In the genomic region with DNA sequence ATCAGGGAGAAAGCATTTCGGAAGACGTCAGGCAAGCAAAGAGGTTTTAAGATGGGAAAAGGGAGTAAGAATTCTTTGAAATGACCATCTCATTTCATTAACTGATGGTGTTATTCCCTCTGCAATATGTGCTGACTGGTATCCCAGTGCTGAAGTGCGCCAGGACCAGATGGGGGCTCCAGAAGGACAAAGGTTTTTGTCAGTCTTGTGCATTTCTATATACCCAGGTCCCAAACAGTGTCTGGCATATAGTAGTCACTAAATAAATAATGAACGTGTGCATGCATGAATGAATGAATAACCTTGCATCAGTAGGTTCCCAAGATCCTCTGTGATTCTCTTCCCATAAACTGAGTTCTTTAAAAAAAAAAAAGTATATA, we compare ENCODE assay signal across 29 mouse cellular contexts.
DNase-seq lines count a peak whose midpoint lies in the region; ATAC-seq and TF ChIP-seq lines count a peak whose summit lies in the region.
"Had no signal": no experiment of that assay in that cellular context is flagged by ENCODE, and none has a peak within 500 bp of the region (broad histone marks: within the 10 kb centered on the region; RNA-seq: fewer than 3 reads in every experiment).

No protein-coding gene starts in this region.

- H3K9ac ChIP-seq in hindbrain, postnatal 0 days (replicated peaks; ENCODE audit: low read length), result no peak overlapping the region
- no peak overlapping the region for H3K9ac ChIP-seq in hindbrain, embryonic 11.5 days (ENCODE audit: low read depth, low read length)
- H3K9ac ChIP-seq: forebrain, embryonic 13.5 days; hindbrain, embryonic 13.5 days; liver, embryonic 12.5 days; liver, postnatal 0 days; midbrain, embryonic 12.5 days had no signal

- no peak overlapping the region for H3K4me2 ChIP-seq in hindbrain, postnatal 0 days (ENCODE audit: low read depth, low read length)
- no peak overlapping the region for H3K4me2 ChIP-seq in hindbrain, embryonic 11.5 days (replicated peaks; ENCODE audit: low read depth, low read length)
- H3K4me2 ChIP-seq: forebrain, embryonic 13.5 days; heart, embryonic 11.5 days; hindbrain, embryonic 13.5 days; liver, embryonic 12.5 days; midbrain, embryonic 12.5 days had no signal

- no peak overlapping the region for H3K4me3 ChIP-seq in hindbrain, postnatal 0 days (ENCODE audit: low read length)
- H3K4me3 ChIP-seq in hindbrain, embryonic 11.5 days (ENCODE audit: low read depth, low read length), result no peak overlapping the region
- H3K4me3 ChIP-seq: forebrain, embryonic 13.5 days; hindbrain, embryonic 13.5 days; layer of hippocampus, adult 2 months; left cerebral cortex, adult 2 months; liver, embryonic 12.5 days; megakaryocyte, embryonic 14.5 days; midbrain, embryonic 12.5 days had no signal

- H3K9me3 ChIP-seq in hindbrain, postnatal 0 days (ENCODE audit: low read length), result no peaks in the 10 kb centered on the region
- H3K9me3 ChIP-seq in hindbrain, embryonic 11.5 days (ENCODE audit: control insufficient read depth, low read length), result no peaks in the 10 kb centered on the region
- H3K9me3 ChIP-seq: hindbrain, embryonic 13.5 days; midbrain, embryonic 12.5 days had no signal

- DNase-seq in hindbrain, postnatal 0 days (ENCODE audit: low spot score), result no peak
- DNase-seq in hindbrain, embryonic 11.5 days (ENCODE audit: low spot score), result no peak
- peak; percentile 25 for DNase-seq in cerebellum, adult 8-10 months
- DNase-seq in cerebellum, postnatal 25 days, result peak; percentile 25 to 48
- no peak for DNase-seq in embryo, embryonic 10 days (ENCODE audit: low spot score)
- no peak for DNase-seq in urinary bladder, postnatal 4 days (ENCODE audit: low spot score in 2 of 2)
- no peak for DNase-seq in ovary, postnatal 14 days (ENCODE audit: low spot score)
- DNase-seq: adrenal gland, postnatal 14 days; gastrocnemius, postnatal 10 days; heart, postnatal 36 days; kidney, adult 9 months; kidney, postnatal 14 days; liver, postnatal 0 days; lung, postnatal 36 days; right cerebral cortex, adult 18-20 months; spleen, adult 18-20 months; thymus, adult 18-20 months; thymus, postnatal 25 days had no signal

- no peaks in the 10 kb centered on the region for H3K27me3 ChIP-seq in hindbrain, postnatal 0 days (ENCODE audit: insufficient read depth, low read length)
- H3K27me3 ChIP-seq in hindbrain, embryonic 11.5 days (ENCODE audit: control insufficient read depth, insufficient read depth, low read length), result no peaks in the 10 kb centered on the region
- H3K27me3 ChIP-seq: forebrain, embryonic 13.5 days; hindbrain, embryonic 13.5 days; liver, embryonic 12.5 days; midbrain, embryonic 12.5 days had no signal

- peak overlapping the region; percentile 18; the same call in 1 of the 2 replicates for H3K27ac ChIP-seq in hindbrain, postnatal 0 days
- no peak overlapping the region for H3K27ac ChIP-seq in hindbrain, embryonic 11.5 days (ENCODE audit: low read depth, low read length)
- H3K27ac ChIP-seq: hindbrain, embryonic 13.5 days; layer of hippocampus, adult 2 months; left cerebral cortex, adult 2 months; liver, embryonic 12.5 days; midbrain, embryonic 12.5 days; stomach, postnatal 0 days had no signal

- ATAC-seq in hindbrain, postnatal 0 days, result no peak
- ATAC-seq in hindbrain, embryonic 11.5 days (ENCODE audit: low FRiP score), result no peak
- ATAC-seq: CD4-positive, CD25-positive, alpha-beta regulatory T cell, adult 4 months; forebrain, embryonic 13.5 days; intestine, postnatal 0 days; liver, embryonic 12.5 days; liver, postnatal 0 days had no signal

- WGBS in hindbrain, postnatal 0 days, result 77% methylated on average over 4 of the region's 4 CpGs
- 92% methylated on average over 4 of the region's 4 CpGs for WGBS in hindbrain, embryonic 11.5 days

- H3K4me1 ChIP-seq in hindbrain, postnatal 0 days (ENCODE audit: insufficient read depth, low read length), result no peaks in the 10 kb centered on the region
- no peaks in the 10 kb centered on the region for H3K4me1 ChIP-seq in hindbrain, embryonic 11.5 days (replicated peaks; ENCODE audit: control insufficient read depth, insufficient read depth, low read length)
- H3K4me1 ChIP-seq: hindbrain, embryonic 13.5 days; liver, embryonic 12.5 days; megakaryocyte, embryonic 14.5 days had no signal

- TF ChIP-seq CTCF in hindbrain, postnatal 0 days (IDR thresholded peaks at IDR 0.05; ENCODE audit: low read depth), result no peak

- H3K36me3 ChIP-seq in hindbrain, postnatal 0 days (ENCODE audit: insufficient read depth, low read length), result no peaks in the 10 kb centered on the region
- H3K36me3 ChIP-seq in hindbrain, embryonic 11.5 days (ENCODE audit: control insufficient read depth, insufficient read depth, low read length), result no peaks in the 10 kb centered on the region
- H3K36me3 ChIP-seq: hindbrain, embryonic 13.5 days; liver, embryonic 12.5 days; midbrain, embryonic 12.5 days had no signal

Comparison
In these comparisons a context has a peak if more than half of its experiments do, and no peak if none do; other contexts are left out.
1. DNase-seq: peak in cerebellum, adult 8-10 months (single experiment) and cerebellum, postnatal 25 days (2 of 2); none in hindbrain, postnatal 0 days (single experiment), hindbrain, embryonic 11.5 days (single experiment), embryo, embryonic 10 days (single experiment), urinary bladder, postnatal 4 days (0 of 2) and ovary, postnatal 14 days (single experiment).